Mouse (Mus musculus): ENCODE results near the gene Psmb8. TPM values are rescaled to one million over a fixed set of nuclear protein-coding genes. Genes with fewer than 3 reads are reported as not detected.

Psmb8 gene
- total RNA-seq, 2 experiments from 2014 or later = 263 to 455 TPM

GRCm38 (mm10) chr17:34240916-34241315 lies 43.4 kb downstream of the Psmb8 start:
- ATAC-seq (ENCODE audit: poor library complexity, severe bottlenecking) = no peak

DNA sequence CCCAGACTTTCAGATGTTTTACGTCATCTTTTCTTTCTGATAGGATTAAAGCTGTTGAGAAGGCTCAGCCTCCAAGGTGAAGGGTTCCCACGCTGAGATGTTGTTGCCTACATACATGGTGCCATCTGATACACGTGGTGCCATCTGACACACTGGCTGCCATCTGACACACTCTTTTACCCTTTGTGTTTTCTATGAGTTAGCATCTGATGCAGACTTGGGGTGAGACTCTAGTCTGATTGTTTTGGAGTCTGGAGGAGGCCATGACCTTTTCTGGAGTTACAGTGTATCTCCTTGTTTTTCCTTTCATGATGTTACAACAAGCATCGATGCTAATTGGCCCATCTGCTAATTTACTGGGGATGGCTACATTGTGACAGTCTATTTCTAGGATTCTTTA lies 47.1 kb downstream of the Psmb8 start:
- ATAC-seq (ENCODE audit: poor library complexity, severe bottlenecking) = no peak

DNA sequence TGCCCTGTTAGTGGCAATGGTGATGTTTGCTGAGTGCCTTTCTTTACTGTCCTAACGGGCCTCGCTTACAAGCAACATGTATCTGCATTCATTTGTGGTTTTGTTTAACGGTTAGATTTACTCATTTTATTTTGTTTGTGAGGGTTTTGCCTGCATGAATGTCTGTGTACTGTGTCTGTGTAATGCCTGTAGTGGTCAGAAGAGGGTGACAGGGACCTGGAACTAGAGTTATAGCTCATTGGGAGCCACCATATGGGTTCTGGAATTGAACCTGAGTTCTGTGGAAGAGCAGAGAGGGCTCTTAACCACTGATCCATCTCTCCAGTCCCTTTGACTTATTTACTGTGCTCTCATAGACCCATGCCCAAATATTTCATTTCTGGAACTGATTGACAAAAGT lies 49.5 kb downstream of the Psmb8 start:
- no peak for ATAC-seq (ENCODE audit: poor library complexity, severe bottlenecking)

GRCm38 (mm10) chr17:34248764-34249163 lies 51.2 kb downstream of the Psmb8 start:
- ATAC-seq (ENCODE audit: poor library complexity, severe bottlenecking) = peak; percentile 95

- ATAC-seq (ENCODE audit: poor library complexity, severe bottlenecking) = no peak
Measured at GRCm38 (mm10) chr17:34249361-34249760, 51.8 kb downstream of the Psmb8 start.

DNA sequence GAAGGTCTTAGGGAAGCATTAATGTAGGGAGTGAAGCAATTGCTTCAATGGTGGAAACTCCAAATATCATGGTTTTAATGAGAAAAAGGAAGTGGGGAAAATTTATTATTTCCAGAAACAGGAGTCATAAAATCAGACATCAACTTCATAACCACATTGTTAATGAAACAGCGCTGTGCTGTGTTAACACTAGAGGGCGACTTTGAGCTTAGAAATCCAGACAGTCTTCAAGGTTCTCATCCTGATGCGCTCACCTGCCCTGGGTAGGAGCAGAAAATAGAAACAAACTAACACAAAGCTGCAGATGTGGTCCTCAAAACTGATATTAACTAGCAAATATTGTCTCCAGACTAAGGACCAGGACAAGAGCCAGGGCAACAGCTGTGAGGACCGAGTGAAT lies 52.4 kb downstream of the Psmb8 start:
- ATAC-seq (ENCODE audit: poor library complexity, severe bottlenecking) = peak; percentile 70

Other genes starting within 250 kb of the Psmb8 start
- gene B3galt4, start 246.2 kb upstream of the Psmb8 start, total RNA-seq (2015) = 3.5 and 4.0 TPM in 2 replicates
- 4.9 and 5.7 TPM in 2 replicates for gene B3galt4, start 246.2 kb upstream of the Psmb8 start, total RNA-seq (2017)
- 15.7 and 17.7 TPM in 2 replicates for gene Vps52, start 241.9 kb upstream of the Psmb8 start, total RNA-seq (2015)
- gene Vps52, start 241.9 kb upstream of the Psmb8 start, total RNA-seq (2017) = 11.6 and 22.8 TPM in 2 replicates
- gene Rps18, start 241.7 kb upstream of the Psmb8 start, total RNA-seq (2015) = 2,016 and 2,115 TPM in 2 replicates
- gene Rps18, start 241.7 kb upstream of the Psmb8 start, total RNA-seq (2017) = 724 and 801 TPM in 2 replicates
- 868 and 887 TPM in 2 replicates for gene H2-K1, start 197.4 kb upstream of the Psmb8 start, total RNA-seq (2015)
- 668 and 686 TPM in 2 replicates for gene H2-K1, start 197.4 kb upstream of the Psmb8 start, total RNA-seq (2017)
- 5.3 and 6.7 TPM in 2 replicates for gene Ring1, start 173.0 kb upstream of the Psmb8 start, total RNA-seq (2015)
- 7.9 and 9.6 TPM in 2 replicates for gene Ring1, start 173.0 kb upstream of the Psmb8 start, total RNA-seq (2017)
- 67.7 and 84.3 TPM in 2 replicates for gene H2-Ke6, start 169.7 kb upstream of the Psmb8 start, total RNA-seq (2015)
- 34.6 and 35.5 TPM in 2 replicates for gene H2-Ke6, start 169.7 kb upstream of the Psmb8 start, total RNA-seq (2017)
- 5.4 and 6.4 TPM in 2 replicates for gene Slc39a7, start 166.0 kb upstream of the Psmb8 start, total RNA-seq (2015)
- 72.5 and 83.1 TPM in 2 replicates for gene Slc39a7, start 166.0 kb upstream of the Psmb8 start, total RNA-seq (2017)
- gene Rxrb, start 165.9 kb upstream of the Psmb8 start, total RNA-seq (2015) = 19.6 and 23.4 TPM in 2 replicates
- gene Rxrb, start 165.9 kb upstream of the Psmb8 start, total RNA-seq (2017) = 23.7 and 27.2 TPM in 2 replicates
- gene Col11a2, start 158.3 kb upstream of the Psmb8 start, total RNA-seq (2015) = 0.36 and 0.87 TPM in 2 replicates
- 1.2 and 1.5 TPM in 2 replicates for gene Col11a2, start 158.3 kb upstream of the Psmb8 start, total RNA-seq (2017)
- 10.0 and 10.8 TPM in 2 replicates for gene H2-Oa, start 105.4 kb upstream of the Psmb8 start, total RNA-seq (2015)
- 3.7 and 6.9 TPM in 2 replicates for gene H2-Oa, start 105.4 kb upstream of the Psmb8 start, total RNA-seq (2017)
- gene H2-DMa, start 78.2 kb upstream of the Psmb8 start, total RNA-seq (2015) = 172 and 189 TPM in 2 replicates
- gene H2-DMa, start 78.2 kb upstream of the Psmb8 start, total RNA-seq (2017) = 145 and 152 TPM in 2 replicates
- gene Brd2, start 75.1 kb upstream of the Psmb8 start, total RNA-seq (2015) = 287 and 312 TPM in 2 replicates
- 286 and 353 TPM in 2 replicates for gene Brd2, start 75.1 kb upstream of the Psmb8 start, total RNA-seq (2017)
- gene H2-DMb2, start 54.4 kb upstream of the Psmb8 start, total RNA-seq (2015) = 8.9 and 9.6 TPM in 2 replicates
- gene H2-DMb2, start 54.4 kb upstream of the Psmb8 start, total RNA-seq (2017) = 12.4 and 18.3 TPM in 2 replicates
- 105 and 109 TPM in 2 replicates for gene H2-DMb1, start 44.6 kb upstream of the Psmb8 start, total RNA-seq (2015)
- 110 and 132 TPM in 2 replicates for gene H2-DMb1, start 44.6 kb upstream of the Psmb8 start, total RNA-seq (2017)
- 43.4 and 46.2 TPM in 2 replicates for gene Tap1, start 10.2 kb upstream of the Psmb8 start, total RNA-seq (2015)
- gene Tap1, start 10.2 kb upstream of the Psmb8 start, total RNA-seq (2017) = 96.5 and 101 TPM in 2 replicates
- 142 and 149 TPM in 2 replicates for gene Psmb9, start 10.0 kb upstream of the Psmb8 start, total RNA-seq (2015)
- gene Psmb9, start 10.0 kb upstream of the Psmb8 start, total RNA-seq (2017) = 78.7 and 125 TPM in 2 replicates
- 6.4 and 7.1 TPM in 2 replicates for gene Tap2, start 5.8 kb downstream of the Psmb8 start, total RNA-seq (2015)
- 34.2 and 35.9 TPM in 2 replicates for gene Tap2, start 5.8 kb downstream of the Psmb8 start, total RNA-seq (2017)
- 4.2 and 4.7 TPM in 2 replicates for gene H2-Ob, start 41.2 kb downstream of the Psmb8 start, total RNA-seq (2015)
- gene H2-Ob, start 41.2 kb downstream of the Psmb8 start, total RNA-seq (2017) = 2.4 and 2.5 TPM in 2 replicates
- gene H2-Ab1, start 60.0 kb downstream of the Psmb8 start, total RNA-seq (2015) = 145 and 162 TPM in 2 replicates
- gene H2-Ab1, start 60.0 kb downstream of the Psmb8 start, total RNA-seq (2017) = 136 and 181 TPM in 2 replicates
- 193 and 213 TPM in 2 replicates for gene H2-Aa, start 90.1 kb downstream of the Psmb8 start, total RNA-seq (2015)
- 91.8 and 109 TPM in 2 replicates for gene H2-Aa, start 90.1 kb downstream of the Psmb8 start, total RNA-seq (2017)
- 35.4 and 38.0 TPM in 2 replicates for gene H2-Eb1, start 108.1 kb downstream of the Psmb8 start, total RNA-seq (2015)
- gene H2-Eb1, start 108.1 kb downstream of the Psmb8 start, total RNA-seq (2017) = 72.9 and 114 TPM in 2 replicates
- 0.07 and 0.25 TPM in 2 replicates for gene H2-Eb2, start 127.9 kb downstream of the Psmb8 start, total RNA-seq (2015)
- gene H2-Eb2, start 127.9 kb downstream of the Psmb8 start, total RNA-seq (2017) = not detected in 2 replicates
- gene Btnl2, start 157.1 kb downstream of the Psmb8 start, total RNA-seq (2015) = 0.09 TPM in 1 of 2 replicates, not detected in the other
- gene Btnl2, start 157.1 kb downstream of the Psmb8 start, total RNA-seq (2017) = 0.33 TPM in 1 of 2 replicates, not detected in the other
- gene Btnl1, start 179.4 kb downstream of the Psmb8 start, total RNA-seq (2015) = not detected in 2 replicates
- gene Btnl1, start 179.4 kb downstream of the Psmb8 start, total RNA-seq (2017) = not detected in 2 replicates
- not detected in 2 replicates for gene BC051142, start 201.1 kb downstream of the Psmb8 start, total RNA-seq (2015)
- 0.29 and 3.8 TPM in 2 replicates for gene BC051142, start 201.1 kb downstream of the Psmb8 start, total RNA-seq (2017)

All from megakaryocyte, adult 5-6 weeks (primary cell).